Mouse (Mus musculus): Measurements from ENCODE around the gene Olfr555.
"Not testable (repeated sequence)": the region's sequence is repeated elsewhere in the genome, so short reads cannot be mapped to it uniquely, and the experiment has no call there.

The Olfr555 gene

GRCm38 (mm10) chr7:102658523-102658922 lies at the start of gene Olfr555:
TSS of gene Olfr555 (plus strand) at chr7:102658823.
- DNase-seq (ENCODE audit: low read depth): no peak

GRCm38 (mm10) chr7:102618118-102618517 lies 40.5 kb upstream of the Olfr555 start, which contains the start of gene Olfr553:
TSS of gene Olfr553 (minus strand) at chr7:102618218.
- DNase-seq (ENCODE audit: low read depth): no peak

- no peak for DNase-seq (ENCODE audit: low read depth)
Observed at GRCm38 (mm10) chr7:102619608-102620007, 39.0 kb upstream of the Olfr555 start.

- DNase-seq (ENCODE audit: low read depth): not testable (repeated sequence)
Observed at GRCm38 (mm10) chr7:102620368-102620767, 38.3 kb upstream of the Olfr555 start.

GRCm38 (mm10) chr7:102636665-102637064 lies 22.0 kb upstream of the Olfr555 start:
- DNase-seq (ENCODE audit: low read depth): peak; percentile 70

GRCm38 (mm10) chr7:102638132-102638531 lies 20.5 kb upstream of the Olfr555 start, which contains the start of gene Olfr554:
TSS of gene Olfr554 (plus strand) at chr7:102638432.
- no peak for DNase-seq (ENCODE audit: low read depth)

- not testable (repeated sequence) for DNase-seq (ENCODE audit: low read depth)
Observed at GRCm38 (mm10) chr7:102644945-102645344, 13.7 kb upstream of the Olfr555 start.

- DNase-seq (ENCODE audit: low read depth): no peak
Observed at GRCm38 (mm10) chr7:102664599-102664998, 6.0 kb downstream of the Olfr555 start, which contains the start of gene Olfr556. TSS of gene Olfr556 (plus strand) at chr7:102664899.

- DNase-seq (ENCODE audit: low read depth): peak; percentile 53
Observed at GRCm38 (mm10) chr7:102665378-102665777, 6.8 kb downstream of the Olfr555 start.

- DNase-seq (ENCODE audit: low read depth): no peak
Observed at GRCm38 (mm10) chr7:102676225-102676624, 17.6 kb downstream of the Olfr555 start.

GRCm38 (mm10) chr7:102681916-102682315 lies 23.3 kb downstream of the Olfr555 start:
- DNase-seq (ENCODE audit: low read depth): peak; percentile 64

- DNase-seq (ENCODE audit: low read depth): peak; percentile 87
Observed at GRCm38 (mm10) chr7:102686944-102687501, 28.4 kb downstream of the Olfr555 start, which contains the start of gene Trim68. TSS of gene Trim68 (minus strand) at chr7:102687327.

GRCm38 (mm10) chr7:102695358-102696125 lies 36.9 kb downstream of the Olfr555 start, which contains the start of gene Olfr557:
TSS of gene Olfr557 (plus strand) at chr7:102695910.
- peak; percentile 62 for DNase-seq (ENCODE audit: low read depth)

- no peak for DNase-seq (ENCODE audit: low read depth)
Observed at GRCm38 (mm10) chr7:102698461-102698860, 39.8 kb downstream of the Olfr555 start.

- DNase-seq (ENCODE audit: low read depth): no peak
Observed at GRCm38 (mm10) chr7:102701915-102702314, 43.3 kb downstream of the Olfr555 start, which contains the start of gene Olfr558. TSS of gene Olfr558 (plus strand) at chr7:102702215.
